Mouse (Mus musculus) C2C12 (cell line): ENCODE data around the gene Sox6.

Experiments
- CEBPB ChIP-seq: IDR thresholded peaks from one replicate; pipeline ENCODE4 v1.6.1; 2011; ENCODE audit warnings: low read depth, mild to moderate bottlenecking, control low read depth, moderate library complexity
- CTCF ChIP-seq: IDR thresholded peaks from one replicate; pipeline ENCODE4 v1.5.1; 2011; ENCODE audit not compliant: control insufficient read depth, insufficient read depth, insufficient read length
- FOSL1 ChIP-seq: IDR thresholded peaks from one replicate; pipeline ENCODE4 v1.8.0; 2011; ENCODE audit warnings: mild to moderate bottlenecking, low read length; ENCODE audit not compliant: poor library complexity, insufficient read depth, severe bottlenecking
- MYOD1 ChIP-seq: IDR thresholded peaks from one replicate; pipeline ENCODE4 v1.6.1; 2011; ENCODE audit warnings: low read depth; ENCODE audit not compliant: control insufficient read depth, insufficient read length
- MYOG ChIP-seq: IDR thresholded peaks from one replicate; pipeline ENCODE4 v1.6.1; 2011; ENCODE audit not compliant: control insufficient read depth, insufficient read length; ENCODE audit errors: extremely low read depth
- USF1 ChIP-seq: IDR thresholded peaks from one replicate; pipeline ENCODE4 v1.6.1; 2011; ENCODE audit warnings: low read depth, mild to moderate bottlenecking, control low read depth, moderate library complexity

DNA sequence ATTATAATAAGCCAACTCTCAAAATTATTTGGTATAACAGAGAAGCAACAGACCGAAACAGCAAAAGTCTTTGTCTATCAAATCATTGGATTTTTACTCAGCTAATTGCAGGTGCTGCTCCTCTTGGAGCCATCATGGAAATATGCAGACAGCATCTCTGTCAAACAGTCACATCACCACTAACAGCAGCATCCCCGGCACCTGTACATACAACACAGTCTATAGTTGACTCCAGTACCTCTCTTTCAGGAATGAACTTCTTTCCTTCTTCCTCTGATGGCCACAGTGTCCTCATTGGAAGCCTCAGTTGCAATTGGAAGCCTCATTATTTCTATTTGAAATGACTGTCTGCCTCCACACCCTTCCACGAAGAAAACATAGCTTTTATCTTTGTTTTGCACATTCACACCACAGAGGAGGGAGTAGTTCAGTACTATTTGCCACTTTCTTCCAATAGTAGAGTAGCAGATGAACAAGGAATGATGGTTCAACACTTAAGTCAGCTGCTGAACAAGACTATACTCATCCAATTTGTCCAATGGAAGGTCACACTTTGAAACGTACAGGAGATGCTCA lies 192.7 kb downstream of the Sox6 start:
- TF ChIP-seq USF1, result no peak
- no peak for TF ChIP-seq CTCF
- no peak for TF ChIP-seq MYOD1
- no peak for TF ChIP-seq FOSL1
- no peak for TF ChIP-seq CEBPB
- TF ChIP-seq MYOG, result no peak
